Comparison of ENCODE assay signal across 25 mouse cellular contexts in genomic region chr1:153073441-153073840, GRCm38 (mm10).
A peak's percentile ranks its signal among the peaks of the same experiment; 100 is the strongest.
DNase-seq lines count a peak whose midpoint lies in the region; ATAC-seq and TF ChIP-seq lines count a peak whose summit lies in the region.
"Had no signal": no experiment of that assay in that cellular context is flagged by ENCODE, and none has a peak within 500 bp of the region (broad histone marks: within the 10 kb centered on the region; RNA-seq: fewer than 3 reads in every experiment).

No protein-coding gene starts in this region.

- no peak for TF ChIP-seq CTCF in liver, adult 2 months (IDR thresholded peaks at IDR 0.05; ENCODE audit: low read depth, low read length)
- TF ChIP-seq CTCF in left cerebral cortex, adult 2 months (IDR thresholded peaks at IDR 0.05), result no peak

- H3K9ac ChIP-seq in liver, adult 2 months (ENCODE audit: low read depth, low read length), result no peak overlapping the region
- no peak overlapping the region for H3K9ac ChIP-seq in forebrain, embryonic 13.5 days
- no peak overlapping the region for H3K9ac ChIP-seq in intestine, embryonic 16.5 days (ENCODE audit: low read depth, low read length)
- H3K9ac ChIP-seq: liver, embryonic 13.5 days; midbrain, embryonic 15.5 days had no signal

- H3K27me3 ChIP-seq in liver, adult 2 months (ENCODE audit: control insufficient read depth, insufficient read depth, low read length), result no peaks in the 10 kb centered on the region
- H3K27me3 ChIP-seq in embryonic facial prominence, embryonic 10.5 days (replicated peaks; ENCODE audit: low read depth, poor library complexity, severe bottlenecking), result peaks cover 76% of the 10 kb centered on the region
- H3K27me3 ChIP-seq in forebrain, embryonic 13.5 days, result peaks cover 34% of the 10 kb centered on the region
- no peaks in the 10 kb centered on the region; the same call in none of the 2 replicates for H3K27me3 ChIP-seq in intestine, embryonic 16.5 days (replicated peaks; ENCODE audit: control insufficient read depth, insufficient read depth, low read length)
- H3K27me3 ChIP-seq: CH12.LX had no signal

- peaks cover 3% of the 10 kb centered on the region for H3K4me1 ChIP-seq in liver, adult 2 months (ENCODE audit: control insufficient read depth, insufficient read depth, low read length)
- peaks cover 30% of the 10 kb centered on the region for H3K4me1 ChIP-seq in embryonic facial prominence, embryonic 10.5 days
- peaks cover 41% of the 10 kb centered on the region for H3K4me1 ChIP-seq in forebrain, embryonic 13.5 days
- peaks cover 26% of the 10 kb centered on the region for H3K4me1 ChIP-seq in intestine, embryonic 16.5 days (ENCODE audit: control insufficient read depth, insufficient read depth, low read length)
- H3K4me1 ChIP-seq: liver, embryonic 13.5 days had no signal

- no peaks in the 10 kb centered on the region for H3K79me2 ChIP-seq in liver, adult 2 months (ENCODE audit: control insufficient read depth, insufficient read depth, low read length)

- peak overlapping the region; percentile 33 for H3K4me2 ChIP-seq in forebrain, embryonic 13.5 days
- H3K4me2 ChIP-seq in intestine, embryonic 16.5 days (ENCODE audit: low read depth, low read length), result peak overlapping the region; percentile 22; the same call in 1 of the 2 replicates
- H3K4me2 ChIP-seq: liver, embryonic 13.5 days; midbrain, embryonic 15.5 days had no signal

- 0 out of 2 replicates have a peak overlapping the region, but pooled peaks have one; percentile 5 for H3K27ac ChIP-seq in liver, adult 2 months (replicated peaks; ENCODE audit: insufficient read depth, low read depth, low read length)
- H3K27ac ChIP-seq in embryonic facial prominence, embryonic 10.5 days (replicated peaks), result no peak overlapping the region
- H3K27ac ChIP-seq in forebrain, embryonic 13.5 days, result no peak overlapping the region; the same call in 1 of the 2 replicates
- H3K27ac ChIP-seq in intestine, embryonic 16.5 days (ENCODE audit: low read length), result no peak overlapping the region
- no peak overlapping the region for H3K27ac ChIP-seq in left cerebral cortex, adult 2 months
- H3K27ac ChIP-seq: heart, embryonic 10.5 days; liver, embryonic 13.5 days; midbrain, embryonic 15.5 days; stomach, postnatal 0 days had no signal

- peak overlapping the region; percentile 17; the same call in 1 of the 2 replicates for H3K4me3 ChIP-seq in liver, adult 2 months (ENCODE audit: insufficient read depth, low read depth, low read length)
- 0 out of 2 replicates have a peak overlapping the region, but pooled peaks have one; percentile 21 for H3K4me3 ChIP-seq in embryonic facial prominence, embryonic 10.5 days
- H3K4me3 ChIP-seq in forebrain, embryonic 13.5 days, result no peak overlapping the region
- H3K4me3 ChIP-seq in intestine, embryonic 16.5 days (ENCODE audit: low read length), result no peak overlapping the region
- H3K4me3 ChIP-seq in left cerebral cortex, adult 2 months, result no peak overlapping the region
- H3K4me3 ChIP-seq: heart, embryonic 10.5 days; liver, embryonic 13.5 days; midbrain, embryonic 15.5 days; myocyte had no signal

- intact Hi-C loops in left cerebral cortex, adult 2 months (cut with DNase I), result no loop called here
- intact Hi-C loops in left cerebral cortex, postnatal 10 days (cut with DNase I), result no loop called here

- TF ChIP-seq POLR2A in liver, adult 2 months (IDR thresholded peaks at IDR 0.05; ENCODE audit: extremely low read depth, insufficient read depth, low read length), result no peak

- 10% methylated on average over 9 of the region's 9 CpGs for WGBS in liver, adult 2 months
- WGBS in embryonic facial prominence, embryonic 10.5 days, result 6% methylated on average over 9 of the region's 9 CpGs
- WGBS in forebrain, embryonic 13.5 days, result 1% methylated on average over 9 of the region's 9 CpGs
- WGBS in intestine, embryonic 16.5 days, result 21% methylated on average over 9 of the region's 9 CpGs

- DNase-seq in liver, adult 2 months (ENCODE audit: extremely low read depth, low read depth, low spot score), result peak; percentile 83
- no peak for DNase-seq in liver
- DNase-seq in embryonic facial prominence, embryonic 10.5 days (ENCODE audit: low spot score), result no peak
- no peak for DNase-seq in left cerebral cortex, adult 2 months (ENCODE audit: extremely low spot score in 1 of 2, low spot score in 2 of 2)
- no peak for DNase-seq in left cerebral cortex, postnatal 10 days (ENCODE audit: extremely low spot score in 1 of 2, low spot score in 2 of 2)
- DNase-seq: adrenal gland, adult 2 months; B cell, adult 2 months; cerebellum, adult 11-12 months; cerebellum, postnatal 10 days; kidney, adult 18-20 months; kidney, postnatal 10 days; left cerebral cortex, postnatal 4 days; liver, embryonic 13.5 days; lung, adult 2 months; lung, postnatal 14 days; right cerebral cortex, postnatal 14 days; thymus, adult 2 months had no signal

- no peaks in the 10 kb centered on the region for H3K36me3 ChIP-seq in liver, adult 2 months (ENCODE audit: control insufficient read depth, insufficient read depth, low read length)
- H3K36me3 ChIP-seq in embryonic facial prominence, embryonic 10.5 days (replicated peaks), result no peaks in the 10 kb centered on the region
- H3K36me3 ChIP-seq in forebrain, embryonic 13.5 days (ENCODE audit: poor library complexity, severe bottlenecking), result no peaks in the 10 kb centered on the region; the same call in 1 of the 2 replicates
- H3K36me3 ChIP-seq in intestine, embryonic 16.5 days (ENCODE audit: control insufficient read depth, insufficient read depth, low read length), result no peaks in the 10 kb centered on the region
- H3K36me3 ChIP-seq: heart, embryonic 10.5 days; liver, embryonic 13.5 days; midbrain, embryonic 15.5 days had no signal

- ATAC-seq in forebrain, embryonic 13.5 days, result no peak
- ATAC-seq in intestine, embryonic 16.5 days, result peak; percentile 57
- ATAC-seq: hindbrain, embryonic 16.5 days had no signal

- H3K9me3 ChIP-seq in embryonic facial prominence, embryonic 10.5 days, result no peaks in the 10 kb centered on the region
- no peaks in the 10 kb centered on the region for H3K9me3 ChIP-seq in forebrain, embryonic 13.5 days (replicated peaks)
- H3K9me3 ChIP-seq in intestine, embryonic 16.5 days (ENCODE audit: control insufficient read depth, low read length), result no peaks in the 10 kb centered on the region
- H3K9me3 ChIP-seq: heart, embryonic 10.5 days; liver, embryonic 13.5 days; midbrain, embryonic 15.5 days had no signal

Comparison
In these comparisons a context has a peak if more than half of its experiments do, and no peak if none do; other contexts are left out.
1. H3K4me3 ChIP-seq: peak in liver, adult 2 months (single experiment) and embryonic facial prominence, embryonic 10.5 days (single experiment); none in forebrain, embryonic 13.5 days (single experiment), intestine, embryonic 16.5 days (single experiment) and left cerebral cortex, adult 2 months (single experiment).